Mouse (Mus musculus) small intestine, adult 2 months (tissue): ENCODE measurements at regions not wholly inside any gene's neighbourhood (a gene's known extent, or its start where the extent isn't known, plus 50 kb on each side); places are given as distances from the start of the nearest gene placed in this dataset.

Source experiments
- CTCF ChIP-seq: fragments of 200-500 bp; IDR thresholded peaks from 2 replicates; pipeline ENCODE4 v1.5.1; 2012; ENCODE audit warnings: low read depth, mild to moderate bottlenecking, control low read depth, inconsistent platforms, low read length, moderate library complexity, mixed read lengths; ENCODE audit not compliant: insufficient replicate concordance, insufficient read length; ENCODE audit errors: extremely low read depth
- POLR2A ChIP-seq: fragments of 200-500 bp; IDR thresholded peaks from 2 replicates; pipeline ENCODE4 v1.6.1; 2012; ENCODE audit warnings: low read depth, mild to moderate bottlenecking, control low read depth, inconsistent platforms, low read length, moderate library complexity

- TF ChIP-seq CTCF (no peak), POLR2A (no peak)
Observed at GRCm38 (mm10) chr3:120732391-120732790, 439.1 kb downstream of the Rwdd3 start.
